Mouse (Mus musculus) kidney, adult 2 months (tissue): ENCODE results near the gene Agtpbp1. TPM values are rescaled to one million over a fixed set of nuclear protein-coding genes. Genes with fewer than 3 reads are reported as not detected.
A peak's percentile ranks its signal among the peaks of the same experiment; 100 is the strongest.

Source experiments
- DNase-seq: peaks from one replicate; pipeline ENCODE4 v3.0.0; 2021
- H3K27ac ChIP-seq: fragments of 200-500 bp; 2 replicates; pipeline ENCODE4 v1.5.1; 2012; ENCODE audit warnings: low read depth, low read length, control low read depth, inconsistent platforms; ENCODE audit not compliant: insufficient read depth
- H3K27me3 ChIP-seq: fragments of 200-500 bp; replicated peaks from 2 replicates; pipeline ENCODE4 v1.6.1; 2012; ENCODE audit warnings: mild to moderate bottlenecking, moderate library complexity, low read length, inconsistent platforms; ENCODE audit not compliant: control insufficient read depth, insufficient read depth
- H3K36me3 ChIP-seq: fragments of 200-500 bp; 2 replicates; pipeline ENCODE4 v1.6.1; 2012; ENCODE audit warnings: mild to moderate bottlenecking, moderate library complexity, low read length, inconsistent platforms; ENCODE audit not compliant: control insufficient read depth, insufficient read depth
- H3K4me1 ChIP-seq: fragments of 200-500 bp; 2 replicates; pipeline ENCODE4 v1.6.1; 2011; ENCODE audit warnings: low read length; ENCODE audit not compliant: control insufficient read depth, insufficient read depth
- H3K4me3 ChIP-seq: fragments of 200-500 bp; 2 replicates; pipeline ENCODE4 v1.5.1; 2011; ENCODE audit warnings: mild to moderate bottlenecking, low read depth, low read length, control low read depth; ENCODE audit not compliant: insufficient read depth
- CTCF ChIP-seq: fragments of 200-500 bp; conservative IDR thresholded peaks from 2 replicates; pipeline ENCODE4 v1.5.1; 2011; ENCODE audit warnings: low read depth, mild to moderate bottlenecking, control low read depth, low read length, moderate library complexity, mixed read lengths; ENCODE audit not compliant: insufficient read depth, insufficient read length
- POLR2A ChIP-seq: fragments of 200-500 bp; IDR thresholded peaks from one replicate; pipeline ENCODE4 v1.6.1; 2011; ENCODE audit warnings: low read depth, low read length, control low read depth
- WGBS: fragments of 180-500 bp; shearing (Covaris S2); methylation state at CpG from one replicate; pipeline ENCODE4 v1.1.7; 2018; 5-methylcytosine and 5-hydroxymethylcytosine counted together
- polyA plus RNA-seq: library from polyadenylated mRNA; depleted of rRNA; stranded (reverse); fragments of >200 nt; gene quantifications from 2 replicates; pipeline ENCODE4 v1.2.3, GENCODE M21; 2012

Agtpbp1 gene
- polyA plus RNA-seq, 1 experiment: 7.6 TPM

GRCm38 (mm10) chr13:59439683-59440082 is 145.3 kb downstream of the Agtpbp1 start:
- WGBS: 68% methylated on average over 1 of the region's 1 CpGs
- no peak overlapping the region for H3K4me3 ChIP-seq
- no peaks in the 10 kb centered on the region for H3K27me3 ChIP-seq
- H3K27ac ChIP-seq: no peak overlapping the region
- no peak for DNase-seq
- TF ChIP-seq CTCF (no peak), POLR2A (no peak)
- H3K4me1 ChIP-seq: no peaks in the 10 kb centered on the region
- H3K36me3 ChIP-seq: no peaks in the 10 kb centered on the region

- Histone ChIP-seq H3K27ac (no peak overlapping the region), H3K36me3 (no peaks in the 10 kb centered on the region), H3K4me3 (no peak overlapping the region), H3K4me1 (no peaks in the 10 kb centered on the region), H3K27me3 (no peaks in the 10 kb centered on the region)
- TF ChIP-seq CTCF (peak; percentile 69), POLR2A (no peak)
- DNase-seq: no peak
- WGBS: 95% methylated on average over 1 of the region's 1 CpGs
These were observed 150.5 kb downstream of the Agtpbp1 start for GRCm38 (mm10) chr13:59434554-59434953.

- no peak for TF ChIP-seq CTCF
- no peak for TF ChIP-seq POLR2A
- Histone ChIP-seq H3K4me3 (no peak overlapping the region), H3K27me3 (no peaks in the 10 kb centered on the region), H3K4me1 (no peaks in the 10 kb centered on the region), H3K36me3 (no peaks in the 10 kb centered on the region), H3K27ac (no peak overlapping the region)
- peak; percentile 14 for DNase-seq
- 53% methylated on average over 18 of the region's 18 CpGs for WGBS
These were observed 153.7 kb downstream of the Agtpbp1 start for GRCm38 (mm10) chr13:59431124-59431864.

- TF ChIP-seq POLR2A (no peak), CTCF (no peak)
- Histone ChIP-seq H3K27me3 (no peaks in the 10 kb centered on the region), H3K27ac (no peak overlapping the region), H3K4me1 (no peaks in the 10 kb centered on the region), H3K36me3 (no peaks in the 10 kb centered on the region), H3K4me3 (no peak overlapping the region)
- DNase-seq: no peak
- 90% methylated on average over 6 of the region's 6 CpGs for WGBS
These were observed 155.7 kb downstream of the Agtpbp1 start for GRCm38 (mm10) chr13:59429369-59429768.

GRCm38 (mm10) chr13:59423871-59424270 is 161.2 kb downstream of the Agtpbp1 start:
- TF ChIP-seq POLR2A (no peak), CTCF (no peak)
- no peaks in the 10 kb centered on the region for H3K27me3 ChIP-seq
- H3K27ac ChIP-seq: no peak overlapping the region
- WGBS: 90% methylated on average over 5 of the region's 5 CpGs
- DNase-seq: no peak
- H3K4me3 ChIP-seq: no peak overlapping the region
- H3K4me1 ChIP-seq: no peaks in the 10 kb centered on the region
- H3K36me3 ChIP-seq: no peaks in the 10 kb centered on the region

GRCm38 (mm10) chr13:59416530-59417230 is 168.3 kb downstream of the Agtpbp1 start:
- 80% methylated on average over 15 of the region's 15 CpGs for WGBS
- no peaks in the 10 kb centered on the region for H3K27me3 ChIP-seq

GRCm38 (mm10) chr13:59413885-59414284 is 171.1 kb downstream of the Agtpbp1 start:
- Histone ChIP-seq H3K4me1 (no peaks in the 10 kb centered on the region), H3K27ac (no peak overlapping the region), H3K36me3 (no peaks in the 10 kb centered on the region), H3K4me3 (no peak overlapping the region), H3K27me3 (no peaks in the 10 kb centered on the region)
- no peak for DNase-seq
- TF ChIP-seq CTCF (no peak), POLR2A (no peak)
- 95% methylated on average over 9 of the region's 9 CpGs for WGBS

More at GRCm38 (mm10) chr13:59416530-59417230, 168.3 kb downstream of the Agtpbp1 start:
- no peaks in the 10 kb centered on the region for H3K4me1 ChIP-seq
- DNase-seq: no peak
- H3K27ac ChIP-seq: no peak overlapping the region
- no peak for TF ChIP-seq CTCF
- no peak for TF ChIP-seq POLR2A
- no peaks in the 10 kb centered on the region for H3K36me3 ChIP-seq
- no peak overlapping the region for H3K4me3 ChIP-seq
